Mouse (Mus musculus): Measurements from ENCODE around the gene Arnt2.

DNA sequence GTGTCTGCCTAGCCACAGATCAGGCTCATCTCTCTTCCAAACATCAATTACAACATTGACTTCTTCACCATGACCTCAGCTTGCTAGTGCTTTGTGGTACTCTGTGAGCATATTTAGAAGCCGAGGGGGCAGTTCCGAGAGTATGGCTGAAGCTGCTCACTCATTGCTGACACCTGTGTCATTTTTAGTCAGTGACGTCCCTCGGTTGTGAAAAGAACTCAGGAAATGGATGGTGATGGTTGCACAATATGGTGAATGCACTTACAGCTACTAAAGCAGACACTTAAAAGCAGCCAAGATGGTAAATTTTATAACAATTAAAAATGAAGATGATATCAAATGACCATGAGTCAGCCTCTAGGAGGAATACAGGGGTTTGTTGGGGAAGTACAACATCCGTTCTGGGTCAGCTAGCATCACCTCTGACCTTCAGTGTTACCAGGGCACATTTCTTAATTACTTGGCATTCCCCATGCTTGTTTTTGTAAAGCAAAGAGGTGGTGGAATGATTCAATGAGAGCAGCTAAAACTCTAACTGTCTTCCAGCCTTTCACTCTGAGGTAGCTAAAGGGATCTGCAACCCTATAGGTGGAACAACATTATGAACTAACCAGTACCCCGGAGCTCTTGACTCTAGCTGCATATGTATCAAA is 212.6 kb downstream of the Arnt2 start:
- TF ChIP-seq POLR2A (IDR thresholded peaks at IDR 0.05; ENCODE audit: insufficient read depth, low read depth, low read length) (no peak), CTCF (IDR thresholded peaks at IDR 0.05; ENCODE audit: insufficient read depth, low read depth, low read length) (no peak)

Data from olfactory bulb, adult 2 months (tissue).